In the genomic region with DNA sequence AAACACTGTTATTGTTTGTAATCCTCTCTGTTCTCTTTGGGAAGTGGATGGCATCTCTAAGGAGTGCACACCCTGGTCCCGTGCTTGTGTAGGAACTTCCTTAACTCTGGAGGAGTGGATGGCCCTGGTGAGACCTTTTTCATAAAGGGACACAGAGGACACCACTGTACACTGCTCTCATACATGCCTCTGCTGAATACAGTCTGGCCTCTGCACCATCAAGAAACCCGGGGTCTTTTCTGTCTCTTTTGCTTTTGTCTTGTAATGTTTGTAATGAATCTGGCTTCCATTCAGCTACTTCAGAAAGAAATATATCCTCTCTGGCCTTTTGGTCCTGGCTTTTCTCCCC, we compare ENCODE assay signal across 25 mouse cellular contexts.
DNase-seq lines count a peak whose midpoint lies in the region; ATAC-seq lines count a peak whose summit lies in the region.
"Had no signal": no experiment of that assay in that cellular context is flagged by ENCODE, and none has a peak within 500 bp of the region (broad histone marks: within the 10 kb centered on the region; RNA-seq: fewer than 3 reads in every experiment).

No protein-coding gene starts in this region.

- H3K27me3 ChIP-seq in kidney, embryonic 16.5 days (ENCODE audit: insufficient read depth, low read length), result no peaks in the 10 kb centered on the region
- H3K27me3 ChIP-seq in forebrain, embryonic 15.5 days, result no peaks in the 10 kb centered on the region
- H3K27me3 ChIP-seq in midbrain, embryonic 15.5 days (replicated peaks), result no peaks in the 10 kb centered on the region
- H3K27me3 ChIP-seq: embryonic facial prominence, embryonic 12.5 days; megakaryocyte, embryonic 14.5 days; stomach, embryonic 15.5 days had no signal

- intact Hi-C loops in gastrocnemius, postnatal 14 days (cut with DNase I; ENCODE audit: low total_unique reads), result no loop called here

- peak; percentile 35; the same call in 1 of the 2 replicates for ATAC-seq in kidney, embryonic 16.5 days (ENCODE audit: low FRiP score, low TSS enrichment)
- no peak for ATAC-seq in forebrain, embryonic 15.5 days (replicated peaks)
- ATAC-seq in midbrain, embryonic 15.5 days (replicated peaks), result peak; percentile 59
- no peak for ATAC-seq in megakaryocyte progenitor cell, adult 5-6 weeks (replicated peaks; ENCODE audit: poor library complexity)
- ATAC-seq: activated CD4-positive, CD25-positive, alpha-beta regulatory T cell, adult 4 months; hindbrain, embryonic 16.5 days; liver, postnatal 0 days had no signal

- peak overlapping the region; percentile 58; the same call in 1 of the 2 replicates for H3K27ac ChIP-seq in kidney, embryonic 16.5 days (ENCODE audit: low read length)
- H3K27ac ChIP-seq in forebrain, embryonic 15.5 days (replicated peaks), result peak overlapping the region; percentile 34; the same call in 1 of the 2 replicates
- peak overlapping the region; percentile 58 for H3K27ac ChIP-seq in midbrain, embryonic 15.5 days
- H3K27ac ChIP-seq: embryonic facial prominence, embryonic 12.5 days; layer of hippocampus, adult 2 months; stomach, embryonic 15.5 days had no signal

- no peak overlapping the region for H3K9ac ChIP-seq in kidney, embryonic 16.5 days (replicated peaks; ENCODE audit: low read length)
- no peak overlapping the region for H3K9ac ChIP-seq in forebrain, embryonic 15.5 days (replicated peaks)
- H3K9ac ChIP-seq in midbrain, embryonic 15.5 days, result no peak overlapping the region
- H3K9ac ChIP-seq: embryonic facial prominence, embryonic 12.5 days; liver, postnatal 0 days; stomach, embryonic 15.5 days had no signal

- no peaks in the 10 kb centered on the region for H3K36me3 ChIP-seq in kidney, embryonic 16.5 days (ENCODE audit: insufficient read depth, low read length)
- H3K36me3 ChIP-seq in forebrain, embryonic 15.5 days, result no peaks in the 10 kb centered on the region
- no peaks in the 10 kb centered on the region for H3K36me3 ChIP-seq in midbrain, embryonic 15.5 days (replicated peaks)
- H3K36me3 ChIP-seq: embryonic facial prominence, embryonic 12.5 days; G1E; stomach, embryonic 15.5 days had no signal

- DNase-seq in heart, adult 11 months, result peak; percentile 71
- no peak for DNase-seq in heart, adult 8-10 months (ENCODE audit: low spot score)
- DNase-seq in kidney, adult 9 months, result no peak
- no peak for DNase-seq in gastrocnemius, postnatal 14 days
- DNase-seq: adrenal gland, postnatal 10 days; cerebellum, adult 9-10 months; heart, postnatal 10 days; kidney, postnatal 10 days; left cerebral cortex, postnatal 4 days; liver, postnatal 0 days; lung, postnatal 14 days; thymus, adult 18-20 months had no signal

- no peaks in the 10 kb centered on the region for H3K9me3 ChIP-seq in kidney, embryonic 16.5 days (ENCODE audit: low read length)
- H3K9me3 ChIP-seq in forebrain, embryonic 15.5 days, result no peaks in the 10 kb centered on the region
- H3K9me3 ChIP-seq in midbrain, embryonic 15.5 days, result no peaks in the 10 kb centered on the region
- H3K9me3 ChIP-seq: embryonic facial prominence, embryonic 12.5 days; G1E; megakaryocyte, embryonic 14.5 days; stomach, embryonic 15.5 days had no signal

- H3K4me3 ChIP-seq in kidney, embryonic 16.5 days (ENCODE audit: low read length), result no peak overlapping the region
- H3K4me3 ChIP-seq in forebrain, embryonic 15.5 days, result no peak overlapping the region
- no peak overlapping the region for H3K4me3 ChIP-seq in midbrain, embryonic 15.5 days
- H3K4me3 ChIP-seq: embryonic facial prominence, embryonic 12.5 days; layer of hippocampus, adult 2 months; megakaryocyte, embryonic 14.5 days; myocyte; stomach, embryonic 15.5 days had no signal

- H3K4me1 ChIP-seq in kidney, embryonic 16.5 days (ENCODE audit: insufficient read depth, low read length), result peaks cover 23% of the 10 kb centered on the region
- peaks cover 16% of the 10 kb centered on the region for H3K4me1 ChIP-seq in forebrain, embryonic 15.5 days
- H3K4me1 ChIP-seq in midbrain, embryonic 15.5 days, result peaks cover 13% of the 10 kb centered on the region
- H3K4me1 ChIP-seq: megakaryocyte, embryonic 14.5 days had no signal

- H3K4me2 ChIP-seq in kidney, embryonic 16.5 days (replicated peaks; ENCODE audit: low read depth, low read length), result no peak overlapping the region
- H3K4me2 ChIP-seq in forebrain, embryonic 15.5 days (replicated peaks), result no peak overlapping the region
- H3K4me2 ChIP-seq in midbrain, embryonic 15.5 days, result no peak overlapping the region
- H3K4me2 ChIP-seq: embryonic facial prominence, embryonic 12.5 days; heart, embryonic 11.5 days; stomach, embryonic 15.5 days had no signal

- WGBS in kidney, embryonic 16.5 days, result 37% methylated on average over 2 of the region's 2 CpGs
- 38% methylated on average over 2 of the region's 2 CpGs for WGBS in forebrain, embryonic 15.5 days
- 46% methylated on average over 2 of the region's 2 CpGs for WGBS in midbrain, embryonic 15.5 days

Comparison
In these comparisons a context has a peak if more than half of its experiments do, and no peak if none do; other contexts are left out.
1. ATAC-seq: peak in kidney, embryonic 16.5 days (single experiment) and midbrain, embryonic 15.5 days (single experiment); none in forebrain, embryonic 15.5 days (single experiment) and megakaryocyte progenitor cell, adult 5-6 weeks (single experiment).
2. Peak in every context shown above with its lines, with median percentiles within 50 percentile points of each other: H3K27ac ChIP-seq.